Mouse (Mus musculus): ENCODE measurements around the gene Rbms2. TPM values are rescaled to one million over a fixed set of nuclear protein-coding genes. Genes with fewer than 3 reads are reported as not detected.

The Rbms2 gene
- total RNA-seq, 2 experiments from 2014 or later = 12.8 to 13.7 TPM

DNA sequence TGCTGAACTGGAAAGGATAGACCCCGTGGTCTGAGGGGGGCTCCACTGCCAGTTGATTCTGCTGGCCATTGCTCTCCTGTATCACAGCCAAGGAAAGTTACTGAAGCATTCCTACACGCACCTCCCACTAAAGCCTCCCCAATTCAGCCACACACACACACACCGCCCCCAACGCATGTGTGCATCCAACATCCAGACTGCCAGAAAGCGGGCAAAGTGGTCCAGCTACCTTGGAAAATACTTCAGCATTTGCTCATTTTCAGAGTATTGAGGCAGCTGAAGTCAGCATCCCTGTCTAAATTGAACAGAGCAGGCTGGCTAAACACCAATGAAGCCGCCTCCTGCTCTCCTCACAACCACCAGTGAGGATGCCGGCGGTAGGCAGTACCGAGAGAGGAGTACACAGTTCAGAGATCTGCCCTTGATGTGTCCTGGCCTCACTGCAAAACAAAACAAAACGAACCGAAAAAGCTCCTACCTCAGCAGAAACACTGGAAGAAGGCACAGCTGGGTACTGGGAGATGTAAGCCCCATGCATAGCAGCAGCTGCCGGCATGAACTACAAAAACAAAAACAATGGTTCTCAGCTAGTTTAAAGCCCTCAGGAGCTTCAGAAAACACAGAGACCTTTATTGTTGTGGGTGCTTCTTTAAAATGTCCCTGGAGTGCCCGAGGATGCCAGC lies 46.3 kb downstream of the Rbms2 start:
- DNase-seq = peak; percentile 45 to 62

GRCm38 (mm10) chr10:128131812-128132211 lies 48.3 kb downstream of the Rbms2 start:
- no peak for DNase-seq

GRCm38 (mm10) chr10:128131297-128131696 lies 48.8 kb downstream of the Rbms2 start:
- no peak for DNase-seq

DNA sequence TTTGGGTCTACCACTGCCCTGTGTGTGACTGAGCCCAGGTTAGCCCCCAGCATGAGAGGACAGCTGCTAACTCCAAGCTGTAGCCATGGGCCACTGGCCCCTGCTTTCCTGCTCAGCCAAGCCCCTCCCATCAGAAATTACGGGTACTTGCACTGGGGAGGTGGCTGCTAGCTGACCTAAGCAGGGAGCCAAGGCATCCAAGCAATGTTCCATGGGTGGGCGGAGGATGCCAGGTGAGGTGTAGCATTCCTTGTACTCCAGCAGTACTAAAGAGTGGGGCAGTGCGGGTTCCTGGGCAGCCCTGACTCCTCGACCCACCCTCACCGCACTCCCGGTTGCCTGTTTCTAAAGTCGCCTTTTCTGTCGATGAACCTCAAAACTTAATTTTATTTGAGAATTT lies 52.0 kb downstream of the Rbms2 start:
- no peak for DNase-seq

- no peak for DNase-seq
Measured at GRCm38 (mm10) chr10:128127497-128127896, 52.6 kb downstream of the Rbms2 start.

DNA sequence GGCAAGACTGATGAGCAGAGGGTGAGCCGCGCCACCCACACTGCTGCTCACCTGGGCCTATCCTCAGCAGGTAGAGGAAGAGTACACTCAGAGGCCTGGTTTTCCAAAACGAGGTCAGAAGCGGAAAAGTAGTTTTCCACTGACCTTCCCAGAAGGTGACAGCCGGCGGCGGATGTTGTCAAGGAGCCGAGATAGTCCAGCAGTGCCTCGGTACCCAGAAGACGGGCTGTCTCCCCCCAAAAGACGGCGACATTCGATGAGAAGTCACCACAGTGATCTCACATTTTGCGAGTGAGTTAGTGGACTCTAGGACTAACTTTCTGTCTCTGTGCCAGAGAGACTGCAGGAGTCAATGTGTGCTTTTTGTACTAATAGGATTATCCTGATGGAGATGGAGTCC lies 54.1 kb downstream of the Rbms2 start:
- DNase-seq = no peak

GRCm38 (mm10) chr10:128124831-128125230 lies 55.3 kb downstream of the Rbms2 start:
- no peak for DNase-seq

- DNase-seq = no peak
Measured at GRCm38 (mm10) chr10:128123833-128124232, 56.3 kb downstream of the Rbms2 start.

DNA sequence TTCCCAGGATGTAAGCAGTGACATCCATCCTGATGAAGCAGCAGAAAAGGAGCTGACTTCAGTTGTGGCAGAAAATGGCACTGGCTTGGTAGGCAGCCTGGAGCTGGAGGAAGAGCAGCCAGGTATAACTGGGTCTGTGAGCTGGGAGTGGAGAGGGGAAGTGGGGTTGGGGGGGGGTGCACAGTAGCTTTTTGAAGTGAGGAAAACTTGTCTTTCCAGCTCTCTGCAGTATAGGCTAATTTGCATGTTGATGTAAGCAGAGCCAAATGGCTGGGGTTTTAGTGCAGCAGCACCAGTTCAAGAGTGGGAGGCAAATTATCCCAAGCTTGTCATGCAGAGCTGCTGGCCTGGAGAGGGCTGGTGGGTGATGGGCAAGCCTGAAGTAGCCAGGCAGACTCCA lies 68.9 kb downstream of the Rbms2 start:
- DNase-seq = no peak

DNA sequence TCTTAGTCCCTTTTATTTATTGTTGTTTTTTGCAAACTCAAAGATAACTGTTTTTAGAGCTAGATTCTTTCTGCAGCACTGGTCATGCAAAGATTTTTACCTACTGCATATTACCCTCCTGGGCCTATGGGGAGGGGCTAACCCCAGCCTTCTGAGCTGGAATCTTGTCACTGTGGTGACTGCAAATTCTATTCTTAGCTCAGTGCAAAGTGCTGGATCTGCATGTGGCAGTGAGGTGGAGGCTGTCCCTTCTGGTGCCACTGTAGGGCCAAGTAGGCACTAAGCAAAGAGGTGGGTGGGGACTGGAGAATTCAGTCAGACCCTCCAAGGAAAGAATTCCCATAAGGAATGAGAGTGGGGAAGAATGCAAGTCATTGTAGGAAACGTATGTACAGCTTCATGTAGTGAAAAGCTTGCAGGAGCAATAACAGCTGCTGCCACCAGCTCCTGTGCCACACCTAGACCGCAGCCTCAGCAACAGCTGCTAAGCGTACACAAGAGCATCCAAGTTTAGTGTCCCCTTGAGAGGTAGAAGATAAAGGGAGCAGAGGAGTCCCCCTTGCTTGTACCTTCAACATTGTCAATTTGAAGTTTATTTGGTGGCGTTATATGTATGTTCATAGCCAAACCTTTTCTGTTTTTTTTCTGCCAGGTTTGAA lies 69.9 kb downstream of the Rbms2 start:
- DNase-seq = no peak

GRCm38 (mm10) chr10:128097587-128097971 lies 82.5 kb downstream of the Rbms2 start:
- peak in 1 of 2 experiments; percentile 44 for DNase-seq

DNA sequence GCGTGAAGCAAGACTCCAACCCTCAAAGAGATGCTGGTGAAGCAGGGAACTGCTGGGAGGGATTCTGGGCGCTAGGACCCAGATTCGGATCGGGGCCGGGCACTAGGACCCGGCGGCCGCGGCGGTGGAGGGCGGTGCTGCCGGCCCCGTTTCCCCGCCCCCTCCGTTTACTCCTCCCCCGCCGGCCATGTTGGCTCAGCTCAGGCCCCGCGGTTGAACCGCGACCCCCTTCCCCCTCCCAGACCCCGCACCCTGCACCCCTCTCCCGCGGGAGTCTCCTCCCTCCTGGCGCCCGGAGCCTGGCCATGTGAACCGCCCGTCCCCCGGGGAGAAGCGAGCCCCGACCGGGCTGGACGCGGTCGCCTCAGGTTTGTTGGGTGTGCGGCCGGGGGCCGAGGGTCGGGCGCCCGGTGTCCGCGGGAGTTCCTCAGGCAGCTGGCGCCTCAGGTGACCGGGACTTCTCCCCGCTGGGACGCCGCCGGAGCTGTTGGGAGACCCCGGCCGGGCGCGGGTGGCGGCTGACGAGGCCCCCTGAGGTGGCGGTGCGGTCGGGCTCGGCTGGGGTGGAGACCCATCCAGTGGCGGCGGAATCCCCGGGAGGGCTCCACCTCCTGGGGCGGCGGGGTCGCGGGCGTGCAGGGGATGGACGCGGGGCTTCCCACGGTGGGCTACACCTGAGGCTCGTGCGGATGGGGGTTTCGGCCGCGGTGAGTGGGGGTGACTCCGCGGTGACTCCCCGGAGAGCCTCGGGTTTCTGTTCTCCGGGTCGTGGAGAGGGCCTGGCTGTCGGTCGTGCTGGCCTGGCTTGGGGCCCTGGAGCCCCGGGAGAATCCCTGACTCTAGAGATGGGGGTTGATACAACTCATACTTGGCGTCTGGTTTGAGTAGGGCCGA lies 83.2 kb downstream of the Rbms2 start:
- peak; percentile 80 to 83 for DNase-seq

- DNase-seq = no peak
Measured at GRCm38 (mm10) chr10:128096313-128096692, 83.8 kb downstream of the Rbms2 start.

GRCm38 (mm10) chr10:128095003-128095636 lies 85.0 kb downstream of the Rbms2 start:
- no peak for DNase-seq

DNA sequence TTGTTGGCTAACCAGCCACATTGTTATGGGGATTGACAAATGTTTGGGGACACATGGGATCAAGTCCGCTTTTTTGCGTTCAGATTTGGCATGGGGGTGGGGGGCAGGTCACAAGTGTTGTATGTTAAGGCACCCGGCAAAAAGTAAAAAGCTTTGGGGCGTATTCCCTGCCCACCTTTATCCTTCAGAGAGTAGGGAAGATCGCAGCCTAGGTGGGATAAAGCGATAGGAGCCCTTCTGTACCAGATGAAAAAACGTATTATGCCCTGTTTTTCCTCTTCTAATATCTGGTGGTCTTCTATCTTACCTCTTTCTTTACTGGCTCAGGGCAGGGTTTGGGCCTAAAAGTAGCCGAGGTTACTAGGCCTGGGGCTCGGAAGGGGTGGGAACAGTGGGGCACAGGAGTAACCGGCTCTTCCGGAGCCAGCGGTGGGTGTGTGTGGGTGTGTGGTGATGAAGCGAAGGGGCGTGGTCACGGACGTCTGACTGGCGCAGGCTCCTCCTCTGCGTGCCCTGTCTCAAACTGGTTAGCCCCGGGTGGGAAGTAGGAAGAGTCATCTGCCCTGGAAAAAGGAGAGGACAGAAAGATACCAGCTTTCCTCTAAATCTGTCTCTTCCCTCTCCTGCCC lies 85.6 kb downstream of the Rbms2 start:
- peak; percentile 65 to 70 for DNase-seq

DNA sequence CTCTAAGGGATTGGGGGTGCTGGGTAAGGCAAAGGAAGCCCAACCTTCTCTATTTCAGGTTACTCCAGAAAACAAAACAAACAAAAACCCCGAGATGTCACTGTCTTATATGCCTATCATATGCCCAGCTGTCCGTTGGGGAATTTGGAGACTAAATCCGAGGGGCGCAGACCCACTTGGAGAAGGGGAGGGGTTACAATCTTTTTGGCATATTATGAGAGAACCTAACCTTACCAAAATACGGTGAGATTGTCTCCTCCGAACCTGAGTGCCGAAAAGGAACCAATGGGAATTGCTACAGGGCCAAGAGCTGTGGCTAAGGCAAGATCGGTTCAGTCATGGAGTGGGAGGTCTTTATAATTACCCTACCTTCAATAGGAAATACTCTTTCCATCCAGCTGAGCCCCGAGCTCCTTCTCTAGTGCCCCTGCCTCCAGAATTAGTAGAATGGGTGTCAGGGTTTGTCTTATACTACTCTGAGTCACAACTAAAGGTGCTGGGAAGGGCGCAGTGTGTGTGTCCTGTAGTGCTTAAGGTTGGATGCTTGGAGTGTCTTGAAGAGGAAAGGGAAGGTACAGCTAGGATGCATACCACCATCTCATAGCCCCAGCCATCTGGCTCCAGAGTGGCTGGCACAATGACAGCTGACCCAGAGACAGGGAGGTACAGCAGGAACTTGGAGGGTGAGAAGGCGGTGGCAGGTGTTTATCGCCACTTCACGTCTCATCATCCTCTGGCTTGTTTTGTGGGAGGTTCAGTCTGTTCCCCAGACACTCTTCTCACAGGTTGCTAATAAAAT lies 86.4 kb downstream of the Rbms2 start:
- DNase-seq = no peak

GRCm38 (mm10) chr10:128092506-128093495 lies 87.3 kb downstream of the Rbms2 start:
- peak; percentile 69 to 70 for DNase-seq

GRCm38 (mm10) chr10:128091564-128092505 lies 88.3 kb downstream of the Rbms2 start, which contains the start of gene Baz2a:
Gene Baz2a (plus strand): TSS chr10:128091577.
- DNase-seq = peak in 1 of 2 experiments; percentile 21

Data from layer of hippocampus, postnatal 36 days (tissue).